Mouse (Mus musculus) effector memory CD4-positive, alpha-beta T cell, adult 5 months (primary cell): ENCODE results near the gene Zfp787. TPM values are rescaled to one million over a fixed set of nuclear protein-coding genes. Genes with fewer than 3 reads are reported as not detected.

Experiments
- polyA plus RNA-seq: library from polyadenylated mRNA; unstranded; fragments of 100-300 nt; shearing (Covaris generic); gene quantifications from one replicate; pipeline ENCODE4 v1.2.1, GENCODE M21; 2017

Zfp787 gene
- 32.6 TPM for polyA plus RNA-seq

GRCm38 (mm10) chr7:6155901-6156411 is at the start of gene Zfp787:
Gene Zfp787 (minus strand): TSS chr7:6155997.

GRCm38 (mm10) chr7:6196790-6197189 is 41.0 kb upstream of the Zfp787 start, which contains the start of gene Galp:
Gene Galp (plus strand): TSS chr7:6197090.

GRCm38 (mm10) chr7:6172006-6172649 is 16.3 kb upstream of the Zfp787 start, which contains the start of gene Zfp444:
Gene Zfp444 (plus strand): TSS chr7:6172226.

Other genes starting within 250 kb of the Zfp787 start
- gene Vmn1r65, start 145.0 kb downstream of the Zfp787 start, polyA plus RNA-seq = not detected
- not detected for gene Nlrp4c, start 110.8 kb downstream of the Zfp787 start, polyA plus RNA-seq
- 24.7 TPM for gene Zfp444, start 16.2 kb upstream of the Zfp787 start, polyA plus RNA-seq
- gene Galp, start 41.1 kb upstream of the Zfp787 start, polyA plus RNA-seq = not detected
- not detected for gene Zscan5b, start 66.3 kb upstream of the Zfp787 start, polyA plus RNA-seq
- gene Epp13, start 96.7 kb upstream of the Zfp787 start, polyA plus RNA-seq = not detected
- gene Zfp667, start 130.6 kb upstream of the Zfp787 start, polyA plus RNA-seq = 4.7 TPM
- gene Zfp583, start 175.3 kb upstream of the Zfp787 start, polyA plus RNA-seq = 0.31 TPM
- 0.24 TPM for gene Gm3854, start 187.8 kb upstream of the Zfp787 start, polyA plus RNA-seq
- gene Zfp78, start 207.3 kb upstream of the Zfp787 start, polyA plus RNA-seq = 2.4 TPM
- gene Zfp28, start 227.3 kb upstream of the Zfp787 start, polyA plus RNA-seq = 9.6 TPM
- not detected for gene Smim17, start 242.7 kb upstream of the Zfp787 start, polyA plus RNA-seq